Comparison of ENCODE assay signal across 12 mouse cellular contexts in the genomic region with DNA sequence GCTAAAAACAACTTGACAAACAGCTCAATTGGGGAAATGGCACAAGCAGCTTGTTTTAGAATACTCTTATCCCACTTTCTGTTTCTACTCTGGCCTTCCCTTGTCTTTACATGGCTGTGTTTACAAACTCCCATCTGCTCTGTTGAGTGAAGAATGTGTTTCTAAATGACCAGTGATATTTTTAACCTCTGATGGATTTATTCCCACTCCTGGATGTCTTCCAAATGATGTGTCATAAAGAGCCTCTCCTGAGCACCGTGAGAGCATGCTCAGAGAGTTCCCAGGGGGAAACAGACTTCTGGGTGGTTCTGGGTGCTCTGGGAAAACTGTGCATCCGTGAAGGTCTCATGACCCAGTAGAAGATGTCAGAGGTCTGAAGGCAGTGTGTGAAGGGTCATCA. TPM values are rescaled to one million over a fixed set of nuclear protein-coding genes. Genes with fewer than 3 reads are reported as not detected.
A peak's percentile ranks its signal among the peaks of the same experiment; 100 is the strongest.
DNase-seq lines count a peak whose midpoint lies in the region; ATAC-seq lines count a peak whose summit lies in the region.
"Had no signal": no experiment of that assay in that cellular context is flagged by ENCODE, and none has a peak within 500 bp of the region (broad histone marks: within the 10 kb centered on the region; RNA-seq: fewer than 3 reads in every experiment).

No protein-coding gene starts in this region.

- H3K27me3 ChIP-seq in stomach, embryonic 15.5 days (replicated peaks) = no peaks in the 10 kb centered on the region

- intact Hi-C loops in left cerebral cortex, postnatal 14 days (cut with DNase I) = no loop called here
- intact Hi-C loops in left cerebral cortex, postnatal 36 days (cut with DNase I) = no loop called here

- 31% methylated on average over 2 of the region's 2 CpGs for WGBS in stomach, embryonic 15.5 days

- H3K4me2 ChIP-seq in stomach, embryonic 15.5 days = no peak overlapping the region

- no peak overlapping the region for H3K9ac ChIP-seq in stomach, embryonic 15.5 days

- no peak overlapping the region for H3K4me3 ChIP-seq in stomach, embryonic 15.5 days (replicated peaks)

- H3K27ac ChIP-seq in stomach, embryonic 15.5 days = peak overlapping the region; percentile 33; the same call in 1 of the 2 replicates

- peaks cover 3% of the 10 kb centered on the region; the same call in 1 of the 2 replicates for H3K4me1 ChIP-seq in stomach, embryonic 15.5 days

- H3K9me3 ChIP-seq in stomach, embryonic 15.5 days = no peaks in the 10 kb centered on the region

- ATAC-seq in stomach, embryonic 15.5 days (ENCODE audit: insufficient read depth, low FRiP score, low read depth) = 0 out of 2 replicates have a peak, but pooled peaks have one; percentile 22

- H3K36me3 ChIP-seq in stomach, embryonic 15.5 days = no peaks in the 10 kb centered on the region

- DNase-seq in adrenal gland, adult 2 months = peak; percentile 28
- no peak for DNase-seq in adrenal gland, postnatal 25 days
- DNase-seq in left cerebral cortex, postnatal 14 days (ENCODE audit: low spot score in 2 of 2) = peak; percentile 20 to 79
- no peak for DNase-seq in left cerebral cortex, postnatal 36 days (ENCODE audit: low spot score in 2 of 2)
- DNase-seq in heart, postnatal 4 days = peak; percentile 52
- no peak for DNase-seq in embryo, embryonic 9.5 days (ENCODE audit: extremely low spot score)
- no peak for DNase-seq in gastrocnemius, postnatal 10 days
- DNase-seq: cerebellum, adult 18-20 months; liver; right cerebral cortex, postnatal 25 days had no signal

RNA-seq across cellular contexts. Expression of gene Fam189a2, which starts 24.1 kb away (rescaled TPM):
- total RNA-seq in adrenal gland, adult 2 months (2021) = 10 to 100 TPM in 1 of 2 experiments, 1 to 10 TPM in 1; 6.5 to 13.3 TPM
- 5.4 and 7.0 TPM in 2 replicates for polyA plus RNA-seq in adrenal gland, adult 2 months (2012; rRNA removed)
- 6.2 and 7.3 TPM in 2 replicates for total RNA-seq in adrenal gland, postnatal 25 days (2021)
- total RNA-seq in left cerebral cortex, postnatal 14 days (2021) = 10 to 100 TPM; 15.8 to 18.0 TPM
- 10 to 100 TPM; 10.4 to 10.5 TPM for total RNA-seq in left cerebral cortex, postnatal 36 days (2021)
- 10 to 100 TPM; 85.3 to 88.9 TPM for total RNA-seq in heart, postnatal 4 days (2021)
- polyA plus RNA-seq in stomach, embryonic 15.5 days (2015; fragmentation: Nextera tagmentation; extraction: Ambion mirVana) = 0.42 and 0.75 TPM in 2 replicates
- 10 to 100 TPM; 39.6 to 42.5 TPM for total RNA-seq in gastrocnemius, postnatal 10 days (2021)
- total RNA-seq: monocyte, adult 5-6 weeks had no signal

Comparison
In these comparisons a context has a peak if more than half of its experiments do, and no peak if none do; other contexts are left out.
1. DNase-seq: peak in adrenal gland, adult 2 months (single experiment), left cerebral cortex, postnatal 14 days (2 of 2) and heart, postnatal 4 days (single experiment); none in adrenal gland, postnatal 25 days (single experiment), left cerebral cortex, postnatal 36 days (0 of 2), embryo, embryonic 9.5 days (single experiment) and gastrocnemius, postnatal 10 days (single experiment).